Mouse (Mus musculus) heart, adult 2 months (tissue): ENCODE data around the gene Znrf3.

Experiments used
- CTCF ChIP-seq: fragments of 200-600 bp; IDR thresholded peaks from 2 replicates; pipeline ENCODE4 v1.8.1; 2022; ENCODE audit warnings: antibody characterized with exemption, mild to moderate bottlenecking, moderate library complexity
- EP300 ChIP-seq: fragments of 200-500 bp; IDR thresholded peaks from 2 replicates; pipeline ENCODE4 v1.6.1; 2011; ENCODE audit warnings: low read depth, low read length, control low read depth; ENCODE audit not compliant: insufficient read depth
- POLR2A ChIP-seq: fragments of 200-500 bp; IDR thresholded peaks from 2 replicates; pipeline ENCODE4 v1.6.1; 2011; ENCODE audit warnings: mild to moderate bottlenecking, low read depth, low read length, control low read depth; ENCODE audit not compliant: insufficient read depth

GRCm38 (mm10) chr11:5296576-5297115 is 148.0 kb downstream of the Znrf3 start:
- TF ChIP-seq CTCF: no peak
- no peak for TF ChIP-seq POLR2A
- no peak for TF ChIP-seq EP300
